Mouse (Mus musculus) MEL (cell line): ENCODE measurements around the gene Cox4i1.

Experiments used
- CTCF ChIP-seq, 3 experiments: IDR thresholded peaks in 2 of 3; conservative IDR thresholded peaks in 1 of 3; 2 replicates each; pipeline ENCODE4 v1.5.1; 2011 to 2012; ENCODE audit warnings: low read length in 3 of 3, low read depth in 2 of 3, mild to moderate bottlenecking in 2 of 3, improper control_type of control experiment in 1 of 3, inconsistent platforms in 1 of 3, mixed read lengths in 1 of 3, moderate library complexity in 1 of 3; ENCODE audit not compliant: control insufficient read depth in 1 of 3, insufficient read depth in 1 of 3, poor library complexity in 1 of 3, severe bottlenecking in 1 of 3
- E2F4 ChIP-seq: IDR thresholded peaks from 2 replicates; pipeline ENCODE4 v1.6.1; 2011; ENCODE audit warnings: low read depth, low read length, improper control_type of control experiment, borderline replicate concordance
- EP300 ChIP-seq, 2 experiments: IDR thresholded peaks; 2 replicates each; pipeline ENCODE4 v1.6.1; 2011; ENCODE audit warnings: improper control_type of control experiment in 2 of 2, low read length in 2 of 2, low read depth in 1 of 2, mild to moderate bottlenecking in 1 of 2
- ETS1 ChIP-seq: IDR thresholded peaks from 2 replicates; pipeline ENCODE4 v1.6.1; 2012; ENCODE audit warnings: low read depth, mild to moderate bottlenecking, inconsistent platforms, low read length, improper control_type of control experiment, moderate library complexity
- KAT2A ChIP-seq: conservative IDR thresholded peaks from 2 replicates; pipeline ENCODE4 v1.6.1; 2012; ENCODE audit warnings: low read depth, low read length, improper control_type of control experiment, inconsistent platforms
- MXI1 ChIP-seq: IDR thresholded peaks from 2 replicates; pipeline ENCODE4 v1.6.1; 2011; ENCODE audit warnings: mild to moderate bottlenecking, low read depth, low read length, improper control_type of control experiment
- MYC ChIP-seq: IDR thresholded peaks from 2 replicates; pipeline ENCODE4 v1.6.1; 2011; ENCODE audit warnings: low read depth, mild to moderate bottlenecking, low read length, improper control_type of control experiment, moderate library complexity
- POLR2A ChIP-seq, 2 experiments: IDR thresholded peaks; 2 replicates each; pipeline ENCODE4 v1.6.1; 2011 to 2012; ENCODE audit warnings: low read length in 2 of 2, mild to moderate bottlenecking in 2 of 2, control low read depth in 1 of 2, improper control_type of control experiment in 1 of 2, low read depth in 1 of 2, moderate library complexity in 1 of 2; ENCODE audit not compliant: control insufficient read depth in 1 of 2, insufficient read depth in 1 of 2, poor library complexity in 1 of 2
- POLR2AphosphoS2 ChIP-seq: IDR thresholded peaks from 2 replicates; pipeline ENCODE4 v1.6.1; 2011; ENCODE audit warnings: low read length, improper control_type of control experiment
- RCOR1 ChIP-seq: IDR thresholded peaks from 2 replicates; pipeline ENCODE4 v1.6.1; 2012; ENCODE audit warnings: low read depth, mild to moderate bottlenecking, inconsistent platforms, low read length, improper control_type of control experiment
- TAL1 ChIP-seq: IDR thresholded peaks from 2 replicates; pipeline ENCODE4 v1.6.1; 2012; ENCODE audit warnings: mild to moderate bottlenecking, inconsistent platforms, low read length, moderate library complexity, mixed read lengths
- USF2 ChIP-seq, 2 experiments: IDR thresholded peaks; 2 replicates each; pipeline ENCODE4 v1.6.1; 2011 to 2012; ENCODE audit warnings: improper control_type of control experiment in 2 of 2, low read length in 2 of 2, borderline replicate concordance in 1 of 2, inconsistent platforms in 1 of 2, low read depth in 1 of 2, mild to moderate bottlenecking in 1 of 2; ENCODE audit not compliant: insufficient read depth in 1 of 2
- ZNF384 ChIP-seq: IDR thresholded peaks from 2 replicates; pipeline ENCODE4 v1.6.1; 2012; ENCODE audit warnings: low read depth, mild to moderate bottlenecking, inconsistent platforms, low read length, improper control_type of control experiment

DNA sequence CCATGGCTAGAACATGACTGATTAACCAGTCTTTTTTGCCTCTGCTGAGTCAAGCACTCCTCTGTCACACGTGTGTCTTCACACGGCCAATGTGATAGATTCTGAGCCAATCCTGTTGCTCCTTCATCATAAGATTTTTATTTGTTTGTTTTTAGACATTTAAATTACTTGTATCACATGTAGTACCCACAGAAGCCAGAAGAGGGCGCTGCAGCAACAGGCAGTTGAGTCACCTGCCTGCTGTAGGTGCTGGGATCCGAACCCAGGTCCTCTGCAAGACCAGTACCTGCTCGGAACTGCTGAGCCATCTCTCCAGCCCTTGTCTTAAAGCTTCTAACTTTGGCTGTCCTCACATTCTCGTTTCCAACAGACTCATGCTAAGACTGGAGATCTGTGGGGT lies 55.0 kb downstream of the Cox4i1 start:
- TF ChIP-seq ZNF384 (no peak), ETS1 (no peak), USF2 (IDR thresholded peaks at IDR 0.05; ENCODE audit: borderline replicate concordance in 1 of 2, insufficient read depth in 1 of 2, low read depth in 1 of 2, low read length in 2 of 2) (no peak), CTCF (IDR thresholded peaks at IDR 0.05 in 2 of 3, conservative IDR thresholded peaks at IDR 0.05 in 1 of 3; ENCODE audit: control insufficient read depth in 1 of 3, insufficient read depth in 1 of 3, low read depth in 2 of 3, low read length in 3 of 3, poor library complexity in 1 of 3, severe bottlenecking in 1 of 3) (peak; percentile 19 to 48 (median 41)), RCOR1 (no peak), POLR2A (IDR thresholded peaks at IDR 0.05; ENCODE audit: control insufficient read depth in 1 of 2, insufficient read depth in 1 of 2, low read depth in 1 of 2, low read length in 2 of 2, poor library complexity in 1 of 2) (no peak), EP300 (IDR thresholded peaks at IDR 0.05; ENCODE audit: low read depth in 1 of 2, low read length in 2 of 2) (no peak), E2F4 (no peak), KAT2A (no peak), MYC (no peak), TAL1 (no peak), POLR2AphosphoS2 (no peak), MXI1 (no peak)
